Mouse (Mus musculus) hindbrain, embryonic 13.5 days (tissue): ENCODE measurements around the gene Gm38655. TPM values are rescaled to one million over a fixed set of nuclear protein-coding genes. Genes with fewer than 3 reads are reported as not detected.
"Not testable (repeated sequence)": the region's sequence is repeated elsewhere in the genome, so short reads cannot be mapped to it uniquely, and the experiment has no call there.

Experiments used
- ATAC-seq: fragments of 200-750 bp; cut with Nextera tagmentation; 2 replicates; pipeline ENCODE4 v1.8.0; 2017; ENCODE audit warnings: moderate TSS enrichment; ENCODE audit not compliant: low FRiP score
- H3K27ac ChIP-seq: fragments of 300-500 bp; sonication (generic); 2 replicates; pipeline ENCODE4 v1.5.1; 2015; ENCODE audit warnings: inconsistent platforms, mild to moderate bottlenecking, moderate library complexity
- H3K27me3 ChIP-seq: fragments of 300-500 bp; sonication (generic); 2 replicates; pipeline ENCODE4 v1.6.1; 2015; ENCODE audit warnings: mild to moderate bottlenecking, inconsistent platforms
- H3K36me3 ChIP-seq: fragments of 300-500 bp; sonication (generic); 2 replicates; pipeline ENCODE4 v1.6.1; 2015; ENCODE audit warnings: mild to moderate bottlenecking, inconsistent platforms
- H3K4me1 ChIP-seq: fragments of 300-500 bp; sonication (generic); replicated peaks from 2 replicates; pipeline ENCODE4 v1.6.1; 2015; ENCODE audit warnings: inconsistent platforms
- H3K4me2 ChIP-seq: fragments of 300-500 bp; sonication (generic); 2 replicates; pipeline ENCODE4 v1.6.1; 2015; ENCODE audit warnings: inconsistent platforms, mild to moderate bottlenecking, moderate library complexity
- H3K4me3 ChIP-seq: fragments of 300-500 bp; sonication (generic); 2 replicates; pipeline ENCODE4 v1.5.1; 2015; ENCODE audit warnings: mild to moderate bottlenecking, inconsistent platforms
- H3K9ac ChIP-seq: fragments of 300-500 bp; sonication (generic); 2 replicates; pipeline ENCODE4 v1.6.1; 2015; ENCODE audit warnings: mild to moderate bottlenecking, inconsistent platforms
- H3K9me3 ChIP-seq: fragments of 300-500 bp; sonication (generic); 2 replicates; pipeline ENCODE4 v1.6.1; 2016; ENCODE audit warnings: inconsistent platforms
- WGBS: fragments of 180-500 bp; shearing (Covaris S2); methylation state at CpG from one replicate; pipeline ENCODE4 v1.1.7; 2015; 5-methylcytosine and 5-hydroxymethylcytosine counted together
- polyA plus RNA-seq: library from polyadenylated mRNA; unstranded; fragments of >200 nt; fragmentation: Nextera tagmentation; extraction: Ambion mirVana; gene quantifications from 2 replicates; pipeline ENCODE4 v1.2.1, GENCODE M21; 2015

Gene Gm38655
- not detected in 2 replicates for polyA plus RNA-seq

- Histone ChIP-seq H3K9me3 (no peaks in the 10 kb centered on the region), H3K4me2 (no peak within 1 kb of the TSS), H3K27me3 (peaks cover 31% of the 10 kb centered on the region), H3K36me3 (no peaks in the 10 kb centered on the region), H3K4me1 (no peaks in the 10 kb centered on the region), H3K27ac (no peak within 1 kb of the TSS), H3K4me3 (no peak within 1 kb of the TSS), H3K9ac (peak within 1 kb of the TSS; percentile 13; the same call in 1 of the 2 replicates)
- ATAC-seq, result no peak
- 67% methylated on average over 9 of the region's 9 CpGs for WGBS
Observed at GRCm38 (mm10) chr17:25175411-25175810, at the start of gene Gm38655. TSS of gene Gm38655 (minus strand) at chr17:25175471.

- H3K4me2 ChIP-seq, result no peak overlapping the region
- peaks cover 18% of the 10 kb centered on the region for H3K4me1 ChIP-seq
- 89% methylated on average over 7 of the region's 7 CpGs for WGBS
Observed at GRCm38 (mm10) chr17:25224586-25225222, 49.4 kb upstream of the Gm38655 start.

GRCm38 (mm10) chr17:25222951-25223601 lies 47.8 kb upstream of the Gm38655 start:
- H3K4me3 ChIP-seq, result peak overlapping the region; percentile 43
- peak overlapping the region; percentile 66 for H3K4me2 ChIP-seq
- peak overlapping the region; percentile 56; the same call in 1 of the 2 replicates for H3K27ac ChIP-seq
- 47% methylated on average over 6 of the region's 6 CpGs for WGBS
- peak overlapping the region; percentile 46; the same call in 1 of the 2 replicates for H3K9ac ChIP-seq
- no peaks in the 10 kb centered on the region for H3K9me3 ChIP-seq
- ATAC-seq, result no peak
- peaks cover 35% of the 10 kb centered on the region for H3K36me3 ChIP-seq
- H3K4me1 ChIP-seq, result peaks cover 18% of the 10 kb centered on the region
- 0 out of 2 replicates have a peak, but pooled peaks cover 4% of the 10 kb centered on the region for H3K27me3 ChIP-seq

More at GRCm38 (mm10) chr17:25224586-25225222, 49.4 kb upstream of the Gm38655 start:
- peaks cover 31% of the 10 kb centered on the region for H3K36me3 ChIP-seq
- 0 out of 2 replicates have a peak, but pooled peaks cover 4% of the 10 kb centered on the region for H3K27me3 ChIP-seq
- H3K9ac ChIP-seq, result no peak overlapping the region
- H3K27ac ChIP-seq, result no peak overlapping the region
- no peaks in the 10 kb centered on the region for H3K9me3 ChIP-seq
- no peak for ATAC-seq
- H3K4me3 ChIP-seq, result no peak overlapping the region

GRCm38 (mm10) chr17:25222504-25222940 lies 47.3 kb upstream of the Gm38655 start:
- 19% methylated on average over 14 of the region's 28 CpGs for WGBS
- Histone ChIP-seq H3K4me1 (peaks cover 18% of the 10 kb centered on the region), H3K9ac (peak overlapping the region; percentile 46; the same call in 1 of the 2 replicates), H3K4me3 (peak overlapping the region; percentile 43), H3K36me3 (peaks cover 40% of the 10 kb centered on the region), H3K4me2 (peak overlapping the region; percentile 66), H3K27ac (peak overlapping the region; percentile 56; the same call in 1 of the 2 replicates)
- H3K27me3 ChIP-seq, H3K9me3 ChIP-seq: not testable (repeated sequence)
- peak; percentile 90 for ATAC-seq

GRCm38 (mm10) chr17:25221821-25222503 lies 46.7 kb upstream of the Gm38655 start:
- Histone ChIP-seq H3K9me3 (no peaks in the 10 kb centered on the region), H3K4me3 (peak overlapping the region; percentile 43), H3K9ac (peak overlapping the region; percentile 71), H3K27me3 (0 out of 2 replicates have a peak, but pooled peaks cover 4% of the 10 kb centered on the region), H3K4me1 (peaks cover 18% of the 10 kb centered on the region), H3K36me3 (peaks cover 45% of the 10 kb centered on the region), H3K27ac (peak overlapping the region; percentile 77), H3K4me2 (peak overlapping the region; percentile 66)
- WGBS, result 1% methylated on average over 25 of the region's 30 CpGs
- ATAC-seq, result peak; percentile 82

GRCm38 (mm10) chr17:25220746-25221145 lies 45.5 kb upstream of the Gm38655 start:
- WGBS, result 92% methylated on average over 1 of the region's 1 CpGs
- Histone ChIP-seq H3K9me3 (no peaks in the 10 kb centered on the region), H3K27ac (peak overlapping the region; percentile 77; the same call in 1 of the 2 replicates), H3K4me1 (peaks cover 18% of the 10 kb centered on the region), H3K4me3 (no peak overlapping the region), H3K27me3 (0 out of 2 replicates have a peak, but pooled peaks cover 4% of the 10 kb centered on the region), H3K9ac (peak overlapping the region; percentile 71), H3K4me2 (no peak overlapping the region), H3K36me3 (peaks cover 47% of the 10 kb centered on the region)
- ATAC-seq, result no peak

GRCm38 (mm10) chr17:25219492-25220295 lies 44.4 kb upstream of the Gm38655 start:
- H3K9ac ChIP-seq, result no peak overlapping the region
- no peaks in the 10 kb centered on the region for H3K9me3 ChIP-seq
- peaks cover 18% of the 10 kb centered on the region for H3K4me1 ChIP-seq
- H3K27me3 ChIP-seq, result 0 out of 2 replicates have a peak, but pooled peaks cover 4% of the 10 kb centered on the region
- ATAC-seq, result no peak
- H3K4me2 ChIP-seq, result no peak overlapping the region
- no peak overlapping the region for H3K27ac ChIP-seq
- H3K4me3 ChIP-seq, result no peak overlapping the region
- 95% methylated on average over 15 of the region's 15 CpGs for WGBS
- H3K36me3 ChIP-seq, result peaks cover 51% of the 10 kb centered on the region

GRCm38 (mm10) chr17:25218967-25219366 lies 43.7 kb upstream of the Gm38655 start:
- Histone ChIP-seq H3K36me3 (peaks cover 58% of the 10 kb centered on the region), H3K27ac (no peak overlapping the region), H3K9me3 (no peaks in the 10 kb centered on the region), H3K4me1 (peaks cover 18% of the 10 kb centered on the region), H3K4me3 (no peak overlapping the region), H3K4me2 (no peak overlapping the region), H3K27me3 (0 out of 2 replicates have a peak, but pooled peaks cover 4% of the 10 kb centered on the region), H3K9ac (0 out of 2 replicates have a peak overlapping the region, but pooled peaks have one; percentile 8)
- WGBS, result 92% methylated on average over 9 of the region's 9 CpGs
- ATAC-seq, result no peak

GRCm38 (mm10) chr17:25215431-25215830 lies 40.2 kb upstream of the Gm38655 start:
- Histone ChIP-seq H3K4me3 (no peak overlapping the region), H3K4me2 (no peak overlapping the region), H3K4me1 (no peaks in the 10 kb centered on the region), H3K9ac (no peak overlapping the region), H3K9me3 (no peaks in the 10 kb centered on the region), H3K27ac (no peak overlapping the region), H3K27me3 (no peaks in the 10 kb centered on the region), H3K36me3 (peaks cover 93% of the 10 kb centered on the region)
- 96% methylated on average over 3 of the region's 3 CpGs for WGBS
- no peak for ATAC-seq

- Histone ChIP-seq H3K36me3 (peaks cover 97% of the 10 kb centered on the region), H3K9ac (no peak overlapping the region), H3K27ac (no peak overlapping the region), H3K9me3 (no peaks in the 10 kb centered on the region), H3K4me2 (no peak overlapping the region), H3K4me1 (no peaks in the 10 kb centered on the region), H3K4me3 (no peak overlapping the region), H3K27me3 (no peaks in the 10 kb centered on the region)
- ATAC-seq, result no peak
- 90% methylated on average over 4 of the region's 4 CpGs for WGBS
Observed at GRCm38 (mm10) chr17:25211705-25212104, 36.4 kb upstream of the Gm38655 start.

GRCm38 (mm10) chr17:25210680-25211466 lies 35.6 kb upstream of the Gm38655 start:
- no peak overlapping the region for H3K27ac ChIP-seq
- no peak for ATAC-seq
- no peak overlapping the region for H3K4me3 ChIP-seq
- H3K9ac ChIP-seq, result no peak overlapping the region
- H3K4me2 ChIP-seq, result no peak overlapping the region
- H3K9me3 ChIP-seq, result no peaks in the 10 kb centered on the region
- H3K4me1 ChIP-seq, result no peaks in the 10 kb centered on the region
- WGBS, result 89% methylated on average over 15 of the region's 15 CpGs
- H3K27me3 ChIP-seq, result no peaks in the 10 kb centered on the region
- H3K36me3 ChIP-seq, result peaks cover 97% of the 10 kb centered on the region
